Mouse (Mus musculus) spleen, postnatal 14 days (tissue): Measurements from ENCODE around the gene Adgrg5.
A peak's percentile ranks its signal among the peaks of the same experiment; 100 is the strongest.

Experiments
- DNase-seq, 2 experiments: peaks; one replicate each; pipeline ENCODE4 v3.0.0; 2021 to 2022; ENCODE audit warnings: low spot score in 2 of 2

Adgrg5 gene

DNA sequence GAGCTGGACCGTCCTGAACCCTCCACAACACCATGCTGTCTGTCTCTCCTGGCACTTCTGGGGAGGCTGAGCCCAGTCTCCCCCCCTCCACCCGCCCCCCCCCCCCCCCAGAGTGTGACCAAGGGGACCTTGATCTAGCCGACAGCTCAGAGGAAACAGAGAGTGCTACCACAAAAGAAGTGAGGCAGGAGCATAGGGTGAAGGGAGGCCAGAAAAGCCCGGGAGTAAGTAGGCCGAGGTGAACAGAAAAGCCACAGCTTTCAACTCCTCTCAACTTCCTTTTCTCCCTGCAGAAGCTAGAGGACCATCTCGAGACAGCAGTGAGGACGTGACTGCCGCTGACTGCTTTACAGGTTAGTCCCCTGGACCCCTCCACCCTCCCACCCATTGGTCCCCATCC is at the start of gene Adgrg5:
Gene Adgrg5 (plus strand): TSS at position 290 of the 400 bp plus-strand sequence.
- no peak for DNase-seq

DNA sequence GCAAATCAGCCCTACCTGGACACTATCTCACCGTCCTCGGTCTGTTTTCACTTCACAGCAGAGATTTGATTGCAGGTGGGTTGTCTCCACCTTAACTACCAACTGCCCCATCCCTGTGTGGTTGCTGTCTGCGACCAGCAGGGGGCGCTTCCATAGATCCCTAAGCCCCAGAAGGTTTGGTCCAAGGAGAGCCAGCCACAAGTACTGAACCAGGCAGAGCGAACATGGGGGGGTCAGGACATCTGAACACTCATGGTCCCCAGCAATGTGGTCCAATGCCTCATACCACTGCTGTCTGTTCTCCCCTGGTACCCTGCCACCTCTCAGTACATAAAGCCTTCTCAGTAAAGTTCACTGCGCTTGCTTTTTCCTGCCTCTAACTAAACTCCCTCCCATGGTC is 49.1 kb upstream of the Adgrg5 start:
- peak; percentile 60 to 72 for DNase-seq

DNA sequence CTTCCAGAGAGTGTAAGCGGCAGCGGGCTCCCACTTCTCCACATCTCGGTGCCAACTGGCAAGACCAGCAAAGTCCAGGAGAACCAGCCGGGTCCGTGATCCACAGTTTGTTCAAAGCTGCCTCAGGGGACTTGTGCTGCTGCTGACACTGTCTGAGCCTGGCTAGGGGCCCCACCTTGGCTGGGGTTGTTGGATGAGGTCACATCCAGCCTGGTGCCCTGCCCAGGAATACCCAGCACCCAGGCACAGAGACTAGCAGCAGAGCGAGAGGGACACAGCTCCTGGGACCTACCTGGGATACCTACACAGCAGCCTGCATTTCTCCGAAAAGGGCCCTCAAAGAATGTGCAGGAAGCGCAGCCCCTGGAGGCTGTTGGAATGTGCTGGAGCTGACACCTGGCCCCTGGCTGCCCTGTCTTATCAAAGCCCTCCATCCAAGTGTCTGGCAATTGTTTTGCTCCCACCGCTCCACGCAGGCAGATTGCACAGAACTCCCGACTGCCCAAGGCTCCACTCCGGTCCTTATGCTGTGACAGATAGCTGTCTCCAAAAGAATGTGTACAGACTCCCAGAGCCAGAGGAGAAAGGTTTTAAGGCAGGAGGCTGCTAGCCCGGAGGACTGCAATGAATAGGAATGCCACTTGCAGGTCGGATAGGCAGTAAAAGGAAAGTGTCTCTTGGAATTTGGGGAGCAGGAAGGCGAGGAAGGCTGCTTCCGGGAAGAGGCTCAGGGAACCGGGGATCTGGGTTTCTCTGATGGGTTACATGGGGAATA is 48.2 kb upstream of the Adgrg5 start:
- DNase-seq, result no peak

DNA sequence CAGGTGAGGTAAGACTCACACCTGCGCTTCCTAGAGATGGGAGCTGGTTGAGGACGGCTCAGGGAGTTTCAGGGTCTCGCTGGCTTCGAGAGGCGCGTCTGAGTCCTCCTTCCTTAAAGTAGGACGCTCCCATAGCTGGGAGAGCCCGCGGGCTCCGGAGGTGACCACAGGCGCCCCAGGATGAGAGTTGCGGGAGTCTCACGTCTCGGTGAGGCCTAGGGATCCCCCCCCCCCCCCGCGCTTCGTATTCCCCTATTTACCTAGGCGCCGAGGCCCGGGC is 47.7 kb upstream of the Adgrg5 start:
- no peak for DNase-seq

DNA sequence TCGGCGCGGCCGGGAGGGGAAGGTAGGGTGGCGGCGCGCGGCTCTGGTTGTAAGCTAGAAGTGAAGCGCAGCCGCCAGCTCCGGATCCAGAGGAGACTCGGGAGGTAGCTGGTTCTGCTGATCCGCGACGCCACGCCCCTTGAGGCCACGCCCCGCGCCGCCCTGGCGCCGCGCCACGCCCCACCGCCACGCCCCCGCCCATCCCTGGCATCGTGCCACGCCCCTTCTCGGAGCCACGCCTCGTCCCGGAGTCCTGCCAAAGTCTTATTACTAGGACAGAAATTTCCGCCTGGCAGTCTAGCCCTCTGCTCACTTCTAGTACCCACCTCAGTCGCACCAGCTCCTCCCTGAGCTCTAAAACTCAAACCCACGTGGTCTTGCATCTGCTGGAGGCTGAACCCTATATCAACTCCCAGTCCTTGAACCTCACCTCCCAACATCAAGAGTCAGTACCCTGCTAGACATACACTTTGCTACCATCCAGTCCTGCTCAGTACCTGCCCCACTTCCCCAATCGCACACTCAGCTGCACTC is 47.2 kb upstream of the Adgrg5 start, which contains the start of gene Dok4:
Gene Dok4 (minus strand): TSS at position 134 of the 534 bp plus-strand sequence.
- peak; percentile 93 to 94 for DNase-seq

DNA sequence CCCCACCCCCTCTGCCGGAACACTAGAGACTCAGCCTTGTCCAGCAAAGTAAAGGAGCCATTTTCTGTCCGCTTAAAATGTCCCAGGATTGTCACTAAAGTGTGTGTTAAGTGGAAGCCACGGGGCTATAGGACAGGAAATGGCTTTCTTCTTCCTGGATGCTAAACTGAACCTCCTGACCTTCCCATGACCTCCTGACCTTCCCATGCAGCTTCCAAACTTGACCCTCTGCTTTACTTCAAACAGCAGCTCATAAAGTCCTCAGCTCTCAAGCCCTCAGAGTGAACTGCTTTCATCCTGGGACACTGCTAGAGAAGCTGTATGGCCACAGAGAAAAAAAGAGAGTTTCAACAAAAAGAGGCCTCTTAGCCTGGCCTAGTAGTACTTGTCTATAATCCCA is 46.7 kb upstream of the Adgrg5 start:
- DNase-seq, result no peak

DNA sequence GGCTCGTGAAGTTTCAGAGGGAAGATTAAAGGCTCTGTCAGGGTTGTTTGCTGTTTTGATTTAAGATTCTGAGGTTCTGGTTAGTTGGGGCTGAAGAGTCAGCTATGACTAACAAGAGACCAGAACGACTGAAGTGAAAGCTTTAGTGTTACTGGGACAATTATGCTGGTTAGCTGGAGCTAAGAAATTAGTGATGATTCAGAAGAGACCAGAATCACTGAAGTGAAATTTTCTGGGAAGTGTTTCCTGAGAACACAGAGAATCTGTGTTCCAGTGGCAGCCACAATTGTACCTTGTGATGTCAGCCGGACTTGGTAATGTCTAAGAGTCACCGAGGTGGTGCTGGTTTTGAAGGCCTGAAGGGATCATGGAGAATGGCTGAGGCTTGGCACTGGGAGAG is 42.8 kb upstream of the Adgrg5 start:
- no peak for DNase-seq

DNA sequence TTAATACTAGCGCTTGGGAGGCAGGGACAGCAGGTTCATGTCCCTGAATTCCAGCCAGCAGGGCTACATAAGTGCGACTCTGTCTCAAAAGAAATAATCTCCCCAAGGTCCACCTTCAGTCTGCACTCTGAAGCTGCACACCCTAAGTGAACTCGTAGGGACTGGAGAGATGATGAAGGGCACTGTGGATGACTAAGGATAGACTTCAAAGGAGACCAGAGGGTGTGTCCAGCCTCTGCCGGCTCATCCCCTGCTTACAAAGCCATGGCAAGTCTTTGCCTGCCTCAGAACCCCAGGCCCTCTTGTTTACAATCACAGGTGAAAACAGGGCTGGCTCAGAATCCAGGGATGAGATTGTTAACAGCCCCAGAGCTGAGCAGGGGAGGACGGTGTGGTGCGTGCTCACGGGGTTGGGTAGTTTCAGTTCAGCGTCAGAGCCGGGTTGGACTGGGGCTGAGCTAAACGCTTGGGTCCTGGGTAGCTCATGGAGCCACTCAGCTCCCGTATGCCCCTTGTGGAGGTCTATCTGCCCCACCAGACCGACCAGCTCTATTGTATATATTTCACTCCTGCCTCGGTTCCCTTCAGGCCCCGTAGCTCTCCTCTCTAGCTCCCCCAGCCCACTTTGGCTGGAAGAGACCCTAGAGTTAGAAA is 35.0 kb upstream of the Adgrg5 start:
- no peak for DNase-seq

DNA sequence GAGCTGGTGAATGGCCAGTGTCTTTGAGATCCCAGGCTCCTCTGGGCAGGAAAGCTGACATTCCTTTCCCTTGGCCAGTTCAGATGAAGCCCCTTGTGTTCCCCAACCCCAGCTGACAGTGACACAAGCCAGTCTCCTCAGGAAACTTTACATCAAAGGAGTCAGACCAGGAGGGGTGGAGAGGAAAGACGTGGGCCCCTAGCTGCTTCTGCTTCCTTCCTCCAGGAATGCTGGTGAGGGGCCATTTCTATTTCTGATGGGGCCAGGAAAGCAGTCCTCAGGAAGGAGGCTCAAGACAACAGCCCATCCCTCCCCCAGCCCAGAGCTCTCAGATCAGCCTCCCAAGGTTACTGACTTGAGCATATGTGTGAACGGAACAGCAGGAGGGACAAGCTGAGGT is 30.6 kb upstream of the Adgrg5 start:
- DNase-seq, result no peak

DNA sequence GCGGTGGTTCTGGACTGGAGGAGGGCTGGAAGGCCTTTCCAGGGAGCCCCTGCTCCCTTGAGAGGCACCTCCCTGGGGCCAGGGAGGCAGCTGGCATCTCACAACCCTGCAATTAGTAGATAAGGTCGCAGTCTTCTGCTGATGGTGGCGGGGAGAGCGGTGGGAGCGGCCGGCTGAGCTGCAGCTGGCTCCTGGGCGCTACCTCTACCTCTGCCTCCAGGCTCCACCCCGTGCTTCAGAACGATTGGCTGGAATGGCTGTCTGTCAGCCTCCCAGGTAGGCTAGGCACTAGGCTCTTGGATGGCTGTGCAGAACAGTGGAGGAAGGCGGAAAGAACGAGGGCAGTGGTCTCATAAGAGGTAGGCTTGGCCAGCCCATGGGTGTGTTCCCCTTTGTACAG is 24.2 kb upstream of the Adgrg5 start:
- DNase-seq, result peak; percentile 67 to 73

DNA sequence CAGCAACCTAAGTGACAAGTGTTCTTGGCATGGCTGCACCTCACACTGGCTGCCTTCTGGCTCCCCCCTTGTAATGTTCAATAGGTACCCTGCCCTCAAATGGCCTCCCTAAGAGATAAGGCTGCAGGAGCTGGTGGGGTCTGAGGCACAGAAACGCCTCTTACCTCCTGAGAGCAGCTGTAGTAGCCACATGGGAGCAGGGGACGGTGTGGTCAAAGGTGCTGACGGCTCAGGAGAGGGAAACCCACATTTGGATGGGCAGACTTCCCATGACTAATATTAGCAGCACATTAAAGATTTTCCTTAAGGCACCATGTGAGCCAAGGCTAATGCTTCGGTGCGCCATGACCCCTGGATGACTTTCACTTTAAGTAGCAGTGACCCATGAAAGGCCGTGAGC is 22.9 kb upstream of the Adgrg5 start:
- no peak for DNase-seq

DNA sequence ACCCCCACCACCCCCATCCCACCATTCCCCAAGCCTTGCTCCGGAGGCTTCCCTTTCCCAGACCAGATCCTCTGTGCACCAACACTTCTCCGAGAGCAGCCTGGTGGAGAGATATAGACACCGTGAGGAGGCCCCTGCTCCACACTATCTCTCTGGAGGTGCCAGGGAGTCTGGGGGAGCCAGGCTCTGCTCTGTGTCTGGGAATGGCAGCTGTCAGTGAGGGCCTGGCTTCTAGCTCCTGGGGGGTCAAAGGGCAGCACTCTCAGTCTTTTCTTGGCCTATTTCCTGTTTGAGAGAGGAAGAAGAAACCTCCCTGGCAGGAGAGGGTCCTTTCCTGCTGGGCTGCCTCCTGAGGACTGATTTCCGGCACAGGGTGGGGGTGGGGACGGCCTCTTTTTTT is 22.5 kb upstream of the Adgrg5 start:
- no peak for DNase-seq

DNA sequence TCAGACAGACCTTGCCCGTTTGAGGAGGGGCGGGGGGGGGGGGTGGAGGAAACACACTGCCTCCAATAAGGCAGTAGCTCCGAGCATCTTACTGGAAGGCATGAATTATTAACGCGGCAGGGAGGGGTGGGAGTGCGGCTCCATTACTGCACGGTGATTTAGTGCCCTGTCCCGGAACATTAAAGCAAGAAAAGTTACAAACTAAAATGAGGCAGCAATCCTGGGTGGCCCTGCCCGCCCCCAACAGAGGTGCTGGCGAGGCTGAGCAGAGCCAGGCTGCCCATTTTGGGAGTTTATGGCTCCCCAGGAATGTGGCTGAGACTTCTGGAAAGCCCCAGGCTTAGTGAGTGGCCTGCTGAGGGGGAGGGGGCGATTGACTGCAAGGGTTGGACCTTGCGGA is 19.8 kb upstream of the Adgrg5 start:
- no peak for DNase-seq

DNA sequence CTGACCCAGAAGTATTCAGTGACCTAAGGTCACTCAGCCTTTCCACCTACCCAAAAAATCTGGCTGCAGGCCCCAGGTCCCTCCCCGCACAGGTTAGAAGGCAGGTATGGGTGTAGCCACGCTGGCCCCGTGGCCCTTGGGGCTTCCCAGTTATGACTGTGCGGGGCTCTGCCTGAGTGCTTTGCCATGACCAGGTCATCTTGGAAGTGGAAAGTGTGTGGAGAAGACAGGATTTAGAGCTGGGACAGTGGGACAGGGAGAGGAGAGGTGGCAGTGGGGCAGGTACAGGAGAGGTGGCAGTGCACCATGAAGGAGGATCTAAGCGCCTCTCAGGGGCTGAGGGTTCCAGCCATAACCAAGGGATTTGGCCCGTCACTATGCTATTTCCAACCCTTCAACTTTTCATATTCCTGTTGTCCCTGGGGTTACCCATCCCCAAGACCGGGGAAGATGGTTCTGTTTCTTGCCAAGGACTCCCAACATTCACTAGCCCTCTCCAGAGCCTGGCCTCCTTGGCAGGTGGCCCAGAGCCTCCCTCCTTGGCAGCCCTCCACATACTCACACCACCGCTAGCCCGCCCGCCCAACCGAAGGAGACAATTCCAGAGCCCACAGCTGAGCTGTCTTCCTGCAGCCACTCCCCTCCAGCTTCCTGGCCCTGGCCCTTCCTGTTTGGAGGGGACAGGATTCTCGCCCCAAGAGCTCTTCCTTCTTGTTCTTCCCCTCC is 18.9 kb upstream of the Adgrg5 start:
- peak in 1 of 2 experiments; percentile 41 for DNase-seq

DNA sequence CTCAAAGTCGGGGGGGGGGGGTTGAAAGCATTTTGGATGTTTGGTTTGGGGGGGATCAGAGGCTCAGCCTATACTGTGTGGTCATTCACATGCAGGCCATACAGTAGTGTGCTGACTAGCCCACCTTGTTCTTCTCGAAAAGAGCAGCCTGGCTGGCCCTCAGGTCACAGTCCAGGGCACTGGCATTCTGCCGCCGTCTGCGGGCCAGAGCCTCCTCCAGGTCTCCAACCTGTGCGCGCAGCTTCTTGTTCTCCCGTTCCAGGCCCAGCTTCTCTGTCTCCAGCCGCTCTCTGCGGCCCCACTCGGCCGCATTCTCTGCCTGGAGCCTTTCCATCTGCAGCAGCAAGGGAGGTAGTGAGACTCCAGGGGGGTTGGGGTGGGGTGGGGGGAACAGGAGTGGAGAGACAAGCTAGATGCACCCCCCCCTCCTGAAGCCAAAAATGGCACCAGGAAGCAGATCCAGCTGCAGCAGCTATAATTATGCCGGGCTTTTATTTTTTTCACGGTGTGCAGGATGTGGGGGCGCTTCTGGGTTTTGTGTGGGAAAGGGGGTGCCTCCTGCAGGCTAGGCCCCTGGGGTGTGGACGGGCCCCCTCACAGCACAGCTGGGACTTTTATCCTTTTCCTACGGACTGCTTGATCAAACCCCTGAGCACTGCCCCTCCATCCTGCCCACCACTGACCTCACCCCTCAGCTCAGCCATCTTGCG is 15.7 kb upstream of the Adgrg5 start:
- no peak for DNase-seq

DNA sequence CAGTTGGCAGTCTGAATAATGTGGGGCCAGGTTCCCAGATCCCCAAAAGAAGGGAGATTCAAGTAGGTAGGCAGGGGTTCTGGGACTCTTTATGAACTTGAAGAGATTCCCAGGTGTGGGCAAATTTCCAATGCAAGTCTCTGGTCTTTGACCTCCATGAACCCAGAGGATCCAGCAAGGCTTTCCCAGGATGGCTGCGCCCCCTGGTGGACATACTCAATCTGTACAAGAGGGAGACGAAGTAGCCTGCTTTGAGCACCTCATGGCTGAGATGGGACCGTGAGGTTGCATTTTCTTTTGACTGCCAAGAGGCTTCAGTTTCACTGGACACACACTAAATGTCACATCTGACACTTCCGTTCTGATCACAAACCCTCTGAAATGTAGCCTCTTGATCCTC is 14.6 kb upstream of the Adgrg5 start:
- peak; percentile 71 to 85 for DNase-seq

DNA sequence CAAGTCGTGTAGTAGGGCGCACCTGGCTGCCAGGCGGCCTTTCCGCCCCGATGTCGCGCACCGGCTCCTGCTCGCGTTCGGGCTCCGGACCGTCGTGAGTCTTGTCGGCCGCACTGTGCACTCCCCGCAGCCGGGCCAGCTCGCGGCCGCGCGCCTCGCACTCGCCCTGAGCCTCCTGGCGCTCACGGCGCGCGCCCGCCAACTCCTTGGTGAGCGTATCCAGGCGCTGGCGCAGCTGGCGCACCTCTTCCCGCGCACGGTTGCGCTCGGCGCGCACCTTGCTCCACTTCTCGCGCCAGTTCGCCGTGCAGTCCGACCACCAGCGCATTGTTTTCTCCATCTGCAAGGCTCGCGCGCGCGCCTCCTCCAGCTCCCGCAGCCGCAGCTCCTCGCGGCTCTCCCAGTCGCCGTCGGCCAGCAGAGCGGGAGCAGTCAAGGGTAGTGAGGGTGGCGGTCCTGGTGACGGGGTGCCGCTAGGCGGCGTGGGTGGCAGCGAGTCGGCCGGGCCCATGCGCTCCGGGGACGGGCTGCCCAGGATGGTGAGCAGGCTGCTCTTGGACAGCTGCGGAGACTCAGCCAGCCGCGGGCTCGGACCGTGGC is 10.3 kb upstream of the Adgrg5 start:
- peak in 1 of 2 experiments; percentile 24 for DNase-seq

DNA sequence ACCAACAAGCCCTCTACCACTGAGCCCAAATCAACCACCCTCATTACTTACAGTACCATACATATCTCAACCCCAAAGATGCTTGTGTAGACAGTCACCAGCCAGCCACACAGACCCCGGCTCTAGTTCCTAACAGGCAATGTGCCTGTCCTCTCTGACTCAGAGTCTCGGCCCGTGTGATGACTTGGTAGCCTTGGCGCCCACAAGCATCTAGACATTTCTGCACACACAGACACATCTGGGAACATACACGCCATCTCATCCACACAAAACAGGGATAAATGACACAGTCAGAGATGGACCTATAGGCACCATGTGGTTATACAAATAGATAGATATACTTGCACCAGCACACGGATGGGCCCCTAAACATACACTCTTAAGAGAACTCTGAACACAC is 9.2 kb upstream of the Adgrg5 start:
- DNase-seq, result no peak

DNA sequence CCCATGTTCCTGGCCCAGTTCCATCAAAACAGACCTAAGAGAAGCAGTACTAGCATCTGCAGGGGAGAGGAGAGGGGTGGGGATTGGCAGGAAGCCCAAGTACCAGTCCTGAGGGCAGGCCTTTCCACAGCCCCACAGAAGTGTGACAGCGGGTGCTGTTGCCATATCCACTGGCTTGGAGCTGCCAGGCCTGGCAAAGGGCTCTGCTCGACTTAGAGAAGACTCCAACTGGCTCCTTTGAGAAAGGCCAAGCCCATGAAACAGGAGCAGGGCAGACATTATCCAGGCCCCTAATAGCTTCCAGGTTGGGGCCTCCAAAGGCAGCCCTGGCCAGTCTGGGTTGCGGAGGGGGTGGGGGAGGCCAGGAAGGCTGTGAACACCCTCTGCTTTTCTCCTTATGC is 8.8 kb upstream of the Adgrg5 start:
- DNase-seq, result no peak

DNA sequence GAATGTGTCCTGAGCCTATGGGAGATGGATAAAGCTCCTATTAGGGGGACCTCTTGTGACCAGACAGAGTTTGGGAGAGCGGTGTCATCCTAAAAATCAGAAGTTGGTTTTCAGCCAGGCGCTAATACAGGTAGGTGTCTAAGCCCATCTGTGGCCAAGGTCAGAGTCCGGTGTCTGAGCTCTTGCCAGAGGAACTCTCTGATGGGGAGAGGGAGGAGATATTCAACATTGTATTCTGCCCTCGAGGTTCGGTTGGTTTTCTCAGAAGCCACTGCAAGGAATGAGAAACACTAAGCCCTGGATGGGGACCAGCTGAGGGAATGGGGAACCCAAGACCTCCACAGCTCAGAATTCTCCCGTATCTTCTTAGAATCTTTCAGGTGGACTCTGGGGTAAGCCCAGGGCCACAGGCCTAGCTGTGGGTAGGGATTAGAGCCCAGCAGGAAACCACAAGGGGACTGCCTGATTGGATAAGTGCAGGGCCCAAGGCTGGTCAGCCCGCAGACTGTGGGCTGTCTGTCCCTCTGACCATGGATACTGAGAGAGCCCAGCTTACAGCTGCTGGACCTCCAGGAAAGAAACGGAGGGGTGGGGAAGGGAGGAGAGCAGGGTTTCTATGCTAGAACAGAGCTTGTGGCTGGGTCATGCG is 7.1 kb upstream of the Adgrg5 start:
- no peak for DNase-seq

DNA sequence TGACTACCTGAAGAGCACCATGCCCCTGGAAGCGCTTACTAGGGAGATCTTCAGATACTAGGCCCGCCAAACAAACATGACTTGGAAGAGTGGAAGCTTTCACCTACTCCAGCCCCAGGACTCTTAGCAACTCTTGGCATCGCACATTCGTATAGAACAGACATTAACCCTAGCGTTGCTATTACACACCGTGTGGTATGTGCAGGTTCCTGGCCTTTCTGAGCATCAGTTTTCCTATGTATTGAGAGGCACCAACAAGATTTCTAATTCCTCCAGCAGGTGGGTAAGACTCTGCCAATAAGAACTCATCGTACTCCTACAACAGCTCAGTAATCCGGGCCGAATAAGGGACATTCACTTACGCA is 6.6 kb upstream of the Adgrg5 start:
- no peak for DNase-seq
